10 mouse cellular contexts compared by ENCODE assay signal in genomic region chr1:159290219-159290618, GRCm38 (mm10). TPM values are rescaled to one million over a fixed set of nuclear protein-coding genes. Genes with fewer than 3 reads are reported as not detected.
DNase-seq lines count a peak whose midpoint lies in the region; ATAC-seq and TF ChIP-seq lines count a peak whose summit lies in the region.
"Had no signal": no experiment of that assay in that cellular context is flagged by ENCODE, and none has a peak within 500 bp of the region (broad histone marks: within the 10 kb centered on the region; RNA-seq: fewer than 3 reads in every experiment).

No protein-coding gene starts in this region.

- H3K4me1 ChIP-seq in kidney, postnatal 0 days (replicated peaks; ENCODE audit: insufficient read depth, low read length): no peaks in the 10 kb centered on the region
- H3K4me1 ChIP-seq in kidney, embryonic 15.5 days: no peaks in the 10 kb centered on the region
- H3K4me1 ChIP-seq: limb, embryonic 12.5 days had no signal

- H3K4me2 ChIP-seq in kidney, postnatal 0 days (ENCODE audit: low read length): no peak overlapping the region
- no peak overlapping the region for H3K4me2 ChIP-seq in kidney, embryonic 15.5 days
- H3K4me2 ChIP-seq: heart, embryonic 11.5 days; limb, embryonic 12.5 days had no signal

- peak; percentile 68 for TF ChIP-seq CTCF in kidney, postnatal 0 days (IDR thresholded peaks at IDR 0.05; ENCODE audit: low read depth)

- H3K9me3 ChIP-seq in kidney, postnatal 0 days (replicated peaks; ENCODE audit: low read length): no peaks in the 10 kb centered on the region
- no peaks in the 10 kb centered on the region for H3K9me3 ChIP-seq in kidney, embryonic 15.5 days (replicated peaks)
- H3K9me3 ChIP-seq: limb, embryonic 12.5 days had no signal

- peak; percentile 12 for DNase-seq in cerebellum, adult 8-10 months
- peak; percentile 59 for DNase-seq in kidney, postnatal 0 days (ENCODE audit: low spot score)
- DNase-seq in 3T3-L1 (ENCODE audit: low read depth, low spot score): peak; percentile 79
- DNase-seq in testis, postnatal 10 days (ENCODE audit: low spot score): no peak
- no peak for DNase-seq in frontal cortex, postnatal 10 days (ENCODE audit: low spot score in 2 of 2)

- H3K4me3 ChIP-seq in kidney, postnatal 0 days (replicated peaks; ENCODE audit: low read depth, low read length): no peak overlapping the region
- no peak overlapping the region for H3K4me3 ChIP-seq in kidney, embryonic 15.5 days (replicated peaks)
- H3K4me3 ChIP-seq: limb, embryonic 12.5 days had no signal

- H3K27me3 ChIP-seq in kidney, postnatal 0 days (ENCODE audit: insufficient read depth, low read length): no peaks in the 10 kb centered on the region
- no peaks in the 10 kb centered on the region for H3K27me3 ChIP-seq in kidney, embryonic 15.5 days
- H3K27me3 ChIP-seq: limb, embryonic 12.5 days had no signal

- no peak overlapping the region for H3K27ac ChIP-seq in kidney, postnatal 0 days
- no peak overlapping the region for H3K27ac ChIP-seq in kidney, embryonic 15.5 days
- H3K27ac ChIP-seq: limb, embryonic 12.5 days had no signal

- no peak overlapping the region for H3K9ac ChIP-seq in kidney, postnatal 0 days (ENCODE audit: low read depth, low read length)
- no peak overlapping the region for H3K9ac ChIP-seq in kidney, embryonic 15.5 days
- H3K9ac ChIP-seq: limb, embryonic 12.5 days had no signal

- 0 out of 2 replicates have a peak, but pooled peaks cover 12% of the 10 kb centered on the region for H3K36me3 ChIP-seq in kidney, postnatal 0 days (ENCODE audit: insufficient read depth, low read length)
- peaks cover 41% of the 10 kb centered on the region for H3K36me3 ChIP-seq in kidney, embryonic 15.5 days

- ATAC-seq in cerebellum, adult (ENCODE audit: insufficient number of reproducible peaks, low FRiP score, low TSS enrichment): no peak
- no peak for ATAC-seq in kidney, postnatal 0 days (replicated peaks; ENCODE audit: low FRiP score, low read depth)
- no peak for ATAC-seq in kidney, embryonic 15.5 days (replicated peaks; ENCODE audit: low FRiP score)
- ATAC-seq in common myeloid progenitor, adult 5-6 weeks (replicated peaks; ENCODE audit: low read depth, poor library complexity, severe bottlenecking): peak; percentile 62; the same call in 1 of the 2 replicates

RNA-seq across cellular contexts. Expression of gene Cop1, which starts 58.1 kb away (rescaled TPM):
- 50.9 and 70.9 TPM in 2 replicates for polyA plus RNA-seq in kidney, postnatal 0 days (2015; fragmentation: Nextera tagmentation; extraction: Ambion mirVana)
- 27.2 and 46.3 TPM in 2 replicates for polyA plus RNA-seq in kidney, embryonic 15.5 days (2015; fragmentation: Nextera tagmentation; extraction: Ambion mirVana)
- total RNA-seq in common myeloid progenitor, adult 5-6 weeks (2017): 145 and 180 TPM in 2 replicates

Comparison
In these comparisons a context has a peak if more than half of its experiments do, and no peak if none do; other contexts are left out.
1. DNase-seq: peak in cerebellum, adult 8-10 months (single experiment), kidney, postnatal 0 days (single experiment) and 3T3-L1 (single experiment); none in testis, postnatal 10 days (single experiment) and frontal cortex, postnatal 10 days (0 of 2).